Mouse (Mus musculus) heart, embryonic 16.5 days (tissue): Measurements from ENCODE around the gene Nek9. TPM values are rescaled to one million over a fixed set of nuclear protein-coding genes. Genes with fewer than 3 reads are reported as not detected.

Experiments
- ATAC-seq: fragments of 200-750 bp; cut with Nextera tagmentation; replicated peaks from 2 replicates; pipeline ENCODE4 v1.8.0; 2017; ENCODE audit warnings: moderate number of reproducible peaks; ENCODE audit not compliant: insufficient read depth, low FRiP score; ENCODE audit errors: extremely low read depth
- H3K27ac ChIP-seq: fragments of 300-500 bp; sonication (generic); 2 replicates; pipeline ENCODE4 v1.5.1; 2014; ENCODE audit warnings: mild to moderate bottlenecking, low read length, control low read depth, moderate library complexity
- H3K27me3 ChIP-seq: fragments of 300-500 bp; sonication (generic); 2 replicates; pipeline ENCODE4 v1.6.1; 2014; ENCODE audit warnings: low read length, mixed read lengths; ENCODE audit not compliant: control insufficient read depth, insufficient read depth
- H3K36me3 ChIP-seq: fragments of 300-500 bp; sonication (generic); 2 replicates; pipeline ENCODE4 v1.6.1; 2014; ENCODE audit not compliant: control insufficient read depth, insufficient read depth
- H3K4me1 ChIP-seq: fragments of 300-500 bp; sonication (generic); 2 replicates; pipeline ENCODE4 v1.6.1; 2014; ENCODE audit warnings: low read length, mixed read lengths; ENCODE audit not compliant: control insufficient read depth, insufficient read depth
- H3K4me2 ChIP-seq: fragments of 300-500 bp; sonication (generic); 2 replicates; pipeline ENCODE4 v1.6.1; 2014; ENCODE audit warnings: low read depth, mild to moderate bottlenecking, control low read depth, low read length
- H3K4me3 ChIP-seq: fragments of 300-500 bp; sonication (generic); 2 replicates; pipeline ENCODE4 v1.5.1; 2014; ENCODE audit warnings: mild to moderate bottlenecking, control low read depth, low read length
- H3K9ac ChIP-seq: fragments of 300-500 bp; sonication (generic); 2 replicates; pipeline ENCODE4 v1.6.1; 2014; ENCODE audit warnings: low read length, control low read depth
- H3K9me3 ChIP-seq: fragments of 300-500 bp; sonication (generic); replicated peaks from 2 replicates; pipeline ENCODE4 v1.6.1; 2016; ENCODE audit warnings: low read length; ENCODE audit not compliant: control insufficient read depth
- WGBS: fragments of 180-500 bp; shearing (Covaris S2); extraction: QIAGEN DNeasy Blood & Tissue Kit; methylation state at CpG from one replicate; pipeline ENCODE4 v1.1.7; 2014; 5-methylcytosine and 5-hydroxymethylcytosine counted together
- polyA plus RNA-seq: library from polyadenylated mRNA; unstranded; fragments of >200 nt; fragmentation: Nextera tagmentation; extraction: Ambion mirVana; gene quantifications from 2 replicates; pipeline ENCODE4 v1.2.1, GENCODE M21; 2015

Nek9 gene
- polyA plus RNA-seq, 1 experiment from 2014 or later: 19.0 TPM

- no peaks in the 10 kb centered on the region for H3K36me3 ChIP-seq
- H3K9ac ChIP-seq: peak overlapping the region; percentile 88
- no peaks in the 10 kb centered on the region for H3K9me3 ChIP-seq
- H3K27ac ChIP-seq: peak overlapping the region; percentile 76
- WGBS: under 1% methylated on average over 31 of the region's 31 CpGs
- H3K27me3 ChIP-seq: no peaks in the 10 kb centered on the region
- H3K4me1 ChIP-seq: peaks cover 3% of the 10 kb centered on the region
- ATAC-seq: peak; percentile 98
- peak overlapping the region; percentile 75 for H3K4me2 ChIP-seq
- H3K4me3 ChIP-seq: peak overlapping the region; percentile 74
These were observed 58.9 kb downstream of the Nek9 start for GRCm38 (mm10) chr12:85280105-85280844.

GRCm38 (mm10) chr12:85279396-85280080, 59.6 kb downstream of the Nek9 start:
- peak overlapping the region; percentile 76 for H3K27ac ChIP-seq
- H3K9ac ChIP-seq: peak overlapping the region; percentile 88
- peak overlapping the region; percentile 74 for H3K4me3 ChIP-seq
- peak; percentile 39; the same call in 1 of the 2 replicates for ATAC-seq
- peaks cover 2% of the 10 kb centered on the region for H3K9me3 ChIP-seq
- H3K27me3 ChIP-seq: no peaks in the 10 kb centered on the region
- peaks cover 3% of the 10 kb centered on the region for H3K4me1 ChIP-seq
- peaks cover 6% of the 10 kb centered on the region for H3K36me3 ChIP-seq
- 4% methylated on average over 10 of the region's 10 CpGs for WGBS
- H3K4me2 ChIP-seq: peak overlapping the region; percentile 75

DNA sequence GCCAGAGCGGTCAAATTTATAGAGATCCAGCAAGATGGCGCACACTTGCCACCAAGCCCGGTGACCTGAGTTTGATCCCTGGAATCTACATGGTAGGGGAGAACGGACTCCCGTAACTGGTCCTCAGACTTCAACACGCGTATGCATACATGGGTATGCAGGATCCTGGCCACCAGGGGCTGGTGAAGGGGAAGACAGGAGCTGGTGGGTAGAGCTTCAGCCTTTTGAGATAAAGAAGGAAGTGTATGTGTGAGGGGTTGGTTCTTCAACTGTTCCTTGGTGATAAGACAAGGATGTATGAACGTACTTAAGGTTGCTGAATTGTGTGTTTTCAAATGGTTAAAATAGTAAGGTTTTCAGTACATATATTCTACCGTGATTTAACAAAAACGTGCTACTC, 60.2 kb downstream of the Nek9 start:
- 92% methylated on average over 10 of the region's 10 CpGs for WGBS
- H3K27me3 ChIP-seq: no peaks in the 10 kb centered on the region
- H3K4me2 ChIP-seq: no peak overlapping the region
- no peak for ATAC-seq
- peaks cover 7% of the 10 kb centered on the region for H3K36me3 ChIP-seq
- H3K4me1 ChIP-seq: peaks cover 3% of the 10 kb centered on the region
- H3K9ac ChIP-seq: no peak overlapping the region
- H3K9me3 ChIP-seq: peaks cover 3% of the 10 kb centered on the region
- no peak overlapping the region for H3K4me3 ChIP-seq
- H3K27ac ChIP-seq: no peak overlapping the region

DNA sequence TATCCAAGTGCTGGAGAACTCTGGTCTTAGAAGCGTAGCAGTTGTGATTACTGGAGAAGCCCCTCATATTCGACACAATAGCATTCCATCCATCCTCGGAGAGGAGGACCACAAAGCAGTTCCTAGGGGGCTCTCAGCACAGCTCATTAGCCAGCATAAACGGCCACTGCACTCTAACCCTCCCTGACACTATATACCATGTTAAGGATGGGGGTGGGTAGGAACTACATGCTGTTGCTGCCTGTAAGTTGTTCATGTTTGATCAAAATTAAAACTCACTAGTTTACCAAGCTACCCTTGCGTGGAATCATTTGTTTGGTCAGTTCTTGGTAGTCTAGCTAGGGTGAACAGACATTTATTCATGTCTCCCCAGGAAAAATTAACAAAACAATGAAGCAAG, 62.9 kb downstream of the Nek9 start:
- Histone ChIP-seq H3K9ac (no peak overlapping the region), H3K27ac (no peak overlapping the region), H3K36me3 (peaks cover 7% of the 10 kb centered on the region), H3K4me3 (no peak overlapping the region), H3K9me3 (peaks cover 3% of the 10 kb centered on the region), H3K4me2 (no peak overlapping the region), H3K4me1 (peaks cover 3% of the 10 kb centered on the region), H3K27me3 (no peaks in the 10 kb centered on the region)
- ATAC-seq: no peak
- WGBS: 81% methylated on average over 5 of the region's 5 CpGs

GRCm38 (mm10) chr12:85273508-85273907, 65.7 kb downstream of the Nek9 start:
- H3K9me3 ChIP-seq: peaks cover 3% of the 10 kb centered on the region
- H3K4me2 ChIP-seq: no peak overlapping the region
- peaks cover 7% of the 10 kb centered on the region for H3K36me3 ChIP-seq
- 50% methylated on average over 10 of the region's 10 CpGs for WGBS
- no peak overlapping the region for H3K4me3 ChIP-seq
- no peak overlapping the region for H3K9ac ChIP-seq
- no peaks in the 10 kb centered on the region for H3K27me3 ChIP-seq
- ATAC-seq: no peak
- H3K4me1 ChIP-seq: peaks cover 4% of the 10 kb centered on the region; the same call in 1 of the 2 replicates
- H3K27ac ChIP-seq: no peak overlapping the region

GRCm38 (mm10) chr12:85271843-85272206, 67.3 kb downstream of the Nek9 start:
- 59% methylated on average over 4 of the region's 4 CpGs for WGBS

GRCm38 (mm10) chr12:85271132-85271842, 67.9 kb downstream of the Nek9 start:
- Histone ChIP-seq H3K27me3 (no peaks in the 10 kb centered on the region), H3K27ac (no peak overlapping the region), H3K9ac (no peak overlapping the region), H3K4me1 (peaks cover 4% of the 10 kb centered on the region; the same call in 1 of the 2 replicates), H3K4me2 (no peak overlapping the region), H3K36me3 (peaks cover 10% of the 10 kb centered on the region), H3K9me3 (peaks cover 3% of the 10 kb centered on the region), H3K4me3 (no peak overlapping the region)
- ATAC-seq: no peak
- WGBS: 62% methylated on average over 7 of the region's 7 CpGs

More at GRCm38 (mm10) chr12:85271843-85272206, 67.3 kb downstream of the Nek9 start:
- Histone ChIP-seq H3K4me2 (no peak overlapping the region), H3K27me3 (no peaks in the 10 kb centered on the region), H3K36me3 (peaks cover 10% of the 10 kb centered on the region), H3K9ac (no peak overlapping the region), H3K4me1 (peaks cover 4% of the 10 kb centered on the region; the same call in 1 of the 2 replicates), H3K4me3 (no peak overlapping the region), H3K27ac (no peak overlapping the region), H3K9me3 (peaks cover 3% of the 10 kb centered on the region)
- no peak for ATAC-seq

- Histone ChIP-seq H3K27ac (peak within 1 kb of the TSS; percentile 68), H3K36me3 (peaks cover 10% of the 10 kb centered on the region), H3K4me3 (peak within 1 kb of the TSS; percentile 79), H3K4me2 (peak within 1 kb of the TSS; percentile 77), H3K4me1 (peaks cover 4% of the 10 kb centered on the region; the same call in 1 of the 2 replicates), H3K9ac (peak within 1 kb of the TSS; percentile 84), H3K9me3 (peaks cover 3% of the 10 kb centered on the region), H3K27me3 (no peaks in the 10 kb centered on the region)
- ATAC-seq: peak; percentile 82
- WGBS: under 1% methylated on average over 35 of the region's 35 CpGs
These were observed 68.8 kb downstream of the Nek9 start, which contains the start of gene Mlh3 for GRCm38 (mm10) chr12:85270319-85270718. Gene Mlh3, minus strand, starts transcription at chr12:85270599.
